ENCODE assay signal across 15 mouse cellular contexts in genomic region chr8:86742605-86743345, GRCm38 (mm10). TPM values are rescaled to one million over a fixed set of nuclear protein-coding genes. Genes with fewer than 3 reads are reported as not detected.
DNase-seq lines count a peak whose midpoint lies in the region; ATAC-seq and TF ChIP-seq lines count a peak whose summit lies in the region.
"Had no signal": no experiment of that assay in that cellular context is flagged by ENCODE, and none has a peak within 500 bp of the region (broad histone marks: within the 10 kb centered on the region; RNA-seq: fewer than 3 reads in every experiment).

No protein-coding gene starts in this region.

- no peak overlapping the region for H3K4me3 ChIP-seq in heart, embryonic 14.5 days (ENCODE audit: control insufficient read depth in 1 of 2, insufficient read depth in 1 of 2, low read depth in 1 of 2, low read length in 2 of 2)
- H3K4me3 ChIP-seq in midbrain, embryonic 12.5 days: no peak overlapping the region
- no peak overlapping the region for H3K4me3 ChIP-seq in midbrain, embryonic 16.5 days (ENCODE audit: low read depth, low read length)
- no peak overlapping the region for H3K4me3 ChIP-seq in forebrain, embryonic 15.5 days
- no peak overlapping the region for H3K4me3 ChIP-seq in myocyte

- H3K9me3 ChIP-seq in heart, embryonic 14.5 days (ENCODE audit: control insufficient read depth, low read length): no peaks in the 10 kb centered on the region
- no peaks in the 10 kb centered on the region for H3K9me3 ChIP-seq in midbrain, embryonic 12.5 days
- no peaks in the 10 kb centered on the region for H3K9me3 ChIP-seq in midbrain, embryonic 16.5 days (replicated peaks; ENCODE audit: control insufficient read depth, low read length, poor library complexity, severe bottlenecking)
- no peaks in the 10 kb centered on the region for H3K9me3 ChIP-seq in forebrain, embryonic 15.5 days

- no peak overlapping the region for H3K9ac ChIP-seq in heart, embryonic 14.5 days (ENCODE audit: low read length)
- no peak overlapping the region for H3K9ac ChIP-seq in midbrain, embryonic 12.5 days (replicated peaks)
- H3K9ac ChIP-seq in midbrain, embryonic 16.5 days (ENCODE audit: low read depth, low read length): no peak overlapping the region
- no peak overlapping the region for H3K9ac ChIP-seq in forebrain, embryonic 15.5 days (replicated peaks)

- WGBS in heart, embryonic 14.5 days: 66% methylated on average over 7 of the region's 7 CpGs
- WGBS in midbrain, embryonic 12.5 days: 79% methylated on average over 7 of the region's 7 CpGs
- WGBS in midbrain, embryonic 16.5 days: 73% methylated on average over 7 of the region's 7 CpGs
- WGBS in forebrain, embryonic 15.5 days: 51% methylated on average over 7 of the region's 7 CpGs

- no peak overlapping the region for H3K27ac ChIP-seq in heart, embryonic 14.5 days (replicated peaks in 1 of 2; ENCODE audit: control insufficient read depth in 1 of 2, insufficient read depth in 1 of 2, low read depth in 2 of 2, low read length in 2 of 2)
- H3K27ac ChIP-seq in midbrain, embryonic 12.5 days (replicated peaks): no peak overlapping the region
- no peak overlapping the region for H3K27ac ChIP-seq in midbrain, embryonic 16.5 days (ENCODE audit: low read length)
- no peak overlapping the region for H3K27ac ChIP-seq in forebrain, embryonic 15.5 days (replicated peaks)

- no peaks in the 10 kb centered on the region for H3K27me3 ChIP-seq in heart, embryonic 14.5 days (ENCODE audit: control insufficient read depth, insufficient read depth, low read length)
- H3K27me3 ChIP-seq in midbrain, embryonic 12.5 days: no peaks in the 10 kb centered on the region
- no peaks in the 10 kb centered on the region for H3K27me3 ChIP-seq in midbrain, embryonic 16.5 days (ENCODE audit: control insufficient read depth, insufficient read depth, low read depth, low read length)
- H3K27me3 ChIP-seq in forebrain, embryonic 15.5 days: no peaks in the 10 kb centered on the region
- no peaks in the 10 kb centered on the region for H3K27me3 ChIP-seq in myocyte (ENCODE audit: control insufficient read depth, insufficient read depth, insufficient read length)

- H3K4me2 ChIP-seq in heart, embryonic 14.5 days (ENCODE audit: low read length): peak overlapping the region; percentile 14; the same call in 1 of the 2 replicates
- H3K4me2 ChIP-seq in midbrain, embryonic 12.5 days (replicated peaks): peak overlapping the region; percentile 9; the same call in 1 of the 2 replicates
- H3K4me2 ChIP-seq in midbrain, embryonic 16.5 days (ENCODE audit: low read length): no peak overlapping the region; the same call in 1 of the 2 replicates
- peak overlapping the region; percentile 22; the same call in 1 of the 2 replicates for H3K4me2 ChIP-seq in forebrain, embryonic 15.5 days (replicated peaks)
- H3K4me2 ChIP-seq in myocyte (ENCODE audit: low read depth): peak overlapping the region; percentile 26

- no peak for ATAC-seq in heart, embryonic 14.5 days (ENCODE audit: insufficient number of reproducible peaks, insufficient read depth, low FRiP score, low read depth)
- ATAC-seq in midbrain, embryonic 12.5 days (ENCODE audit: low FRiP score, low read depth): no peak
- ATAC-seq in midbrain, embryonic 16.5 days: no peak
- no peak for ATAC-seq in forebrain, embryonic 15.5 days (replicated peaks)
- ATAC-seq: activated CD4-positive, CD25-positive, alpha-beta regulatory T cell, adult 4 months had no signal

- peaks cover 2 to 49% of the 10 kb centered on the region in 2 experiments; a peak in 3 of 4 replicates for H3K4me1 ChIP-seq in heart, embryonic 14.5 days (ENCODE audit: control insufficient read depth in 2 of 2, insufficient read depth in 2 of 2, low read length in 2 of 2)
- peaks cover 32% of the 10 kb centered on the region for H3K4me1 ChIP-seq in midbrain, embryonic 12.5 days
- H3K4me1 ChIP-seq in midbrain, embryonic 16.5 days (ENCODE audit: control insufficient read depth, insufficient read depth, low read length): peaks cover 35% of the 10 kb centered on the region
- H3K4me1 ChIP-seq in forebrain, embryonic 15.5 days: peaks cover 42% of the 10 kb centered on the region

- peaks cover 76% of the 10 kb centered on the region for H3K79me2 ChIP-seq in myocyte (ENCODE audit: control insufficient read depth, insufficient read depth)

- TF ChIP-seq POLR2A in myocyte (IDR thresholded peaks at IDR 0.05; ENCODE audit: insufficient read length, low read depth): no peak

- no peak overlapping the region for H3ac ChIP-seq in myocyte (ENCODE audit: control insufficient read depth, insufficient read length)

- no peaks in the 10 kb centered on the region for H3K36me3 ChIP-seq in heart, embryonic 14.5 days (ENCODE audit: control insufficient read depth, insufficient read depth, low read length)
- H3K36me3 ChIP-seq in midbrain, embryonic 12.5 days: no peaks in the 10 kb centered on the region
- H3K36me3 ChIP-seq in midbrain, embryonic 16.5 days (ENCODE audit: control insufficient read depth, insufficient read depth, low read length): no peaks in the 10 kb centered on the region
- no peaks in the 10 kb centered on the region for H3K36me3 ChIP-seq in forebrain, embryonic 15.5 days
- no peaks in the 10 kb centered on the region for H3K36me3 ChIP-seq in myocyte (ENCODE audit: control insufficient read depth, insufficient read depth)

- no peak for DNase-seq in heart, adult 8-10 months (ENCODE audit: low spot score)
- no peak for DNase-seq in thymus, postnatal 4 days
- DNase-seq in thymus, postnatal 25 days: no peak
- DNase-seq: cerebellum, adult 8-10 months; embryo, embryonic 11 days; gastrocnemius, postnatal 25 days; lung, adult 2 months; right cerebral cortex, postnatal 25 days; thymus, postnatal 14 days had no signal

TF ChIP-seq in myocyte, 11 proteins besides CTCF, POLR2A, EP300 and RAD21:
- TF ChIP-seq MYOD1 (IDR thresholded peaks at IDR 0.05; ENCODE audit: control insufficient read depth in 1 of 3, insufficient read length in 2 of 3, low read depth in 2 of 3): no peak
- TF ChIP-seq MYOG (IDR thresholded peaks at IDR 0.05; ENCODE audit: control insufficient read depth in 1 of 3, insufficient read depth in 1 of 3, insufficient read length in 2 of 3, low read depth in 2 of 3): no peak
- TF ChIP-seq E2F4 (IDR thresholded peaks at IDR 0.05; ENCODE audit: insufficient read depth): no peak
- no peak for TF ChIP-seq POLR2AphosphoS2 (IDR thresholded peaks at IDR 0.05; ENCODE audit: insufficient read length, low read depth)
TF ChIP-seq in myocyte: peak in this region for 0.

RNA-seq across cellular contexts. Expression of gene Gm10638, which starts 2.7 kb away (rescaled TPM):
- 4.6 and 5.5 TPM in 2 replicates for polyA plus RNA-seq in heart, embryonic 14.5 days (2014; fragmentation: Nextera tagmentation; extraction: Ambion mirVana)
- total RNA-seq in heart, adult 8-10 months (2022): 1 to 10 TPM; 1.8 to 4.4 (median 3.0) TPM
- polyA plus RNA-seq in midbrain, embryonic 12.5 days (2016; fragmentation: Nextera tagmentation; extraction: Ambion mirVana): 9.7 and 10.1 TPM in 2 replicates
- polyA plus RNA-seq in midbrain, embryonic 16.5 days (2015; fragmentation: Nextera tagmentation; extraction: Ambion mirVana): 5.5 and 6.8 TPM in 2 replicates
- 8.7 and 12.0 TPM in 2 replicates for polyA plus RNA-seq in forebrain, embryonic 15.5 days (2015; fragmentation: Nextera tagmentation; extraction: Ambion mirVana)
- polyA plus RNA-seq in myocyte (2012; fragmentation: generic; extraction: Trizol): 1.2 TPM
- polyA plus RNA-seq: activated CD4-positive, CD25-positive, alpha-beta regulatory T cell, adult 4 months had no signal

RNA-seq across cellular contexts. Expression of gene Siah1a, which starts 3.0 kb away (rescaled TPM):
- 36.3 and 39.7 TPM in 2 replicates for polyA plus RNA-seq in heart, embryonic 14.5 days (2014; fragmentation: Nextera tagmentation; extraction: Ambion mirVana)
- 10 to 100 TPM; 11.1 to 14.3 (median 12.8) TPM for total RNA-seq in heart, adult 8-10 months (2022)
- polyA plus RNA-seq in midbrain, embryonic 12.5 days (2016; fragmentation: Nextera tagmentation; extraction: Ambion mirVana): 89.8 and 95.7 TPM in 2 replicates
- 71.9 and 79.0 TPM in 2 replicates for polyA plus RNA-seq in midbrain, embryonic 16.5 days (2015; fragmentation: Nextera tagmentation; extraction: Ambion mirVana)
- 108 and 112 TPM in 2 replicates for polyA plus RNA-seq in forebrain, embryonic 15.5 days (2015; fragmentation: Nextera tagmentation; extraction: Ambion mirVana)
- 12.0 TPM for polyA plus RNA-seq in myocyte (2012; fragmentation: generic; extraction: Trizol)
